Mouse (Mus musculus) regulatory T cell (primary cell): ENCODE data around the gene Pacsin2.

Source experiments
- in situ Hi-C: fragments of 300-600 bp; cut with MboI, MseI; formaldehyde crosslinking; loops from one replicate; pipeline ENCODE4 v1.15.1; 2025; ENCODE audit warnings: high pct_unique_total_duplicates

Gene Pacsin2

DNA sequence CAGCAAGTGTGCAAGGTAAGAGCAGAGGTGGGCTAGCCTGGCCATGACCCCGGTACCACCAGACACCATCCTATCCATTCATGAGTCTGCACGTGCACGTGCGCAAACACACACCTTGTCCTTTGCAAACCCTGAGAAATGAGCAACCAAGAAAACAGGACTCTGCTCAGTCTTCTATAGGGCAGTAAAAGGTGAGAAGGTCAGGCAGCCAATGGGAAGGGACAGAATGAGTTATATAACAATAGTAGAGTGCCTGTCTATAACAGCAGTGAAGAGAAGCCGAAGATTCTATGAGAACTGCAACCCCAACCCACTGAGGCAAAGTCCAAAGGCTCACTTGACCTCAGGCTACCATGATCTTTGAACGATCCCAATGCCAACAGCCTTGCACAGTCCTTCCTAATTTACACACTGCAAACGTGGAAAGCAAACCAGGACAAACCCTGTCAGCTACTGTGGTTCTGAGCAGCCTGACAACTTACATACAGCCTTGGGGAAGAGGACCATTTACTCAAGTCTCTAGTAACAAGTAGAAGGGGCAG is 12.1 kb downstream of the Pacsin2 start:
- in situ Hi-C loops = no loop called here

DNA sequence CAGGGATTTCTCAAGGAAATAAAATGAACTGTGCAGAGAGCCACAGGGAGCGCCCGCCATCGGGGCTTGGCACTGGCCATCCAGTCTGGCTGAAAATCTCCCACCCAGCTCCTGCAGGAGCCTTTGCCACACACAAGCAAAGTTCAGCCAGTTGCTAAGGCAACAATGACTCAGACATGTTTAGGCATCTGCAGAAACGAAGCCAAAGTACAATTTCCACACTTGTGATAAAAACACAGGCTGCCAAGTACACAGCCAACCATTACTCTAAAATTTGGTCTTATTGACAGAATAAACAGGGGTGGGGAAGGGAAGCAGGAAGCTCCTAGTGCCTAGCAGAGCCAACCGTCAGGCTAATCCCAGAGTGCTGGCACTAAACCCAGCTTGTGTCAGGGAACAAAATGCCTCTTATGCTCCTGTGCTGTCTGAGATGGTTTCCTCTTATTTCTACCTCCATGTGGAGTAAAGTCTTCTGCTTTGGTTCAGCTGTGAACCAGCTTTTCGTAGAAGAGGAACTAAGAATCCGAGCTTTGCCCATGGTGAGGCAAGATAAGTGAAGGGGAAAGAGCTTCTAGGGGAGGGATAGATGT is 12.7 kb downstream of the Pacsin2 start:
- in situ Hi-C loops = no loop called here

DNA sequence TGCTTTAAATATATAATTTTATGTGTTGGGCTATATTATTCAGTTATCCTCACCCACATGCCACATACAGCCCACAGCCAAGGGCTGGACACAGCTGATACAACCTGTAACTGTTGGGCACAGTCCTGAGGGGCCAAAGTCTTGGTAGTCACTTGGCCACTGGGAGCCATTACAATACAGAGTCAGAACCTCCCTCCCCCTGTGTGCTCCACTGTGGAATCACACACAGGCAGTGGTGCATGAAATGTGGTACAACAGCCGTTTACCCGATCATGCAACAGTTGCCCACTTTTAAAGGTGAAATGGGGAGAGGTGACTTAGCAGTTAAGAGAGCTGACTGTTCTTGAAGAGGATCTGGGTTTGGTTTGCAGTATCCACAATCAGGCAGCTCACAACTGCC is 14.4 kb downstream of the Pacsin2 start:
- in situ Hi-C loops = no loop called here

DNA sequence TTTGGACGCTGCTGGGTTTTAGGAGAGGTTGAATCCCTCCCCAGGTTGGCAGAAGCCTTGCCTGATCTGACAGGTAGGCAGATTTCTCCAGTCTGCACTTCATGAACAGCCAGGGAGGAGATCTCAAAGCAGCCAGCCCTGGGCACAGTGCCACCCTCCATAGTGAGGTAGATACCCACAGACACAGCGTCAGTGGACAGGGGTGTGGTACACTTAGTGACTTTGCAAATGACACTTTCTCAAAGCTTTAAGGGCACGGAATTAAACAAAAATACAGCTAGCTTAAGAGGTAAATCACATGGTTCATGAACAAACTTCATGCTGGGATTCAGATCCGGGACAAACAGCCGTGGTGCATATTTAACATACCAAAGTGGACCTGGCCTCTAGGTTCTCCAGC is 15.8 kb downstream of the Pacsin2 start:
- in situ Hi-C loops = no loop called here

DNA sequence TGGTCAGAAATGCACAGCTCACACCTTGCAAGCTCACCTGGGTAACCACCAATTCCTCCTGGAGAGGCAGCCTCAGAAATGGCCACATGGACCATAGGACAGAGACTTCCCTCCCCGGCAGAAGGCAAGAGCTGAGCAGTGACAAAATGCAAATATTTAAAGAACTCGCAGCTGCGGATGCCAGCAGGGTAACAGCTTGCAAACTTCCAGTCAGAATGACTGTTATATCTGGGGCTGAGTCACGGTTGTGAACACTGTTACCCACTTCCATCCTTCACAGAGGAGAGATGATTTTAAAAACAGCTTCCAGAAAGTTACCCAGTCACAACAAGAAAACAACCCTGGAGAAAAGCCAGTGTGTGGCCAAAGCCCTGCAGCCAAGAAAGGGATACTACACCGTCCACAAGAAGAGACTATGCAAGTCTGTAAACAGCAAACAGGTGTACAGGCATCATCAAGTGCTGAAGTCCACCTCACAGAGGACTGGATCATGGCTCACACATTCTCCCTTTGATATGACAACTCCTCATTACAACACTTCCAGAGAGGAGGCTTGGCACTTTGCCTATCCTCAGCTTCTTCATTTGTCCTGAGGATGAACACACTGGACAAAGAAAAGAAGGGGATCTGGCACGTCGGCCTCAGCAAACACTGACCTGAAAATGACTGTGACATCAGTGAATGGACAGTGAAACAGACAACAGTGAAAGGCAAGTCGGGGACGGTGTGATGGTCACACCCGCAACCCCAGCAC is 16.4 kb downstream of the Pacsin2 start:
- in situ Hi-C loops = no loop called here

DNA sequence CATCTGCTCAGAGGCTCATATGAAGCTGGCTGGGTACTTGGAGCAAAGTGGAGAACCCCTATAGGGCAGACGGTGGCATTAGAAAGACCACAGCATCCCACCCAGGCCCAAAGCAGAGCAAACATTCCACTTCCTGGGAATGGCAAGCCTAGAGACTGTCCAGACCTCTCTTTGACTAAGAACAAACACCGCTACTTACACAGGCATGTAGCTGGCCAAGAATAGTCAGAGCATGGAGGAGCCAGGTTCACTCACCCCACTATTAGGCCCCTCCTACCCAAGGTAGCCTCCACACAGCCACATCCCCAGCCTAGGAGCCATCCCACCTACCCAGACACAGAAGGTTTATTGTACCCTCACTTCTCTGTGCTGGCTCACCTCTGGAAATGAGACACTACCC is 18.5 kb downstream of the Pacsin2 start:
- in situ Hi-C loops = no loop called here

DNA sequence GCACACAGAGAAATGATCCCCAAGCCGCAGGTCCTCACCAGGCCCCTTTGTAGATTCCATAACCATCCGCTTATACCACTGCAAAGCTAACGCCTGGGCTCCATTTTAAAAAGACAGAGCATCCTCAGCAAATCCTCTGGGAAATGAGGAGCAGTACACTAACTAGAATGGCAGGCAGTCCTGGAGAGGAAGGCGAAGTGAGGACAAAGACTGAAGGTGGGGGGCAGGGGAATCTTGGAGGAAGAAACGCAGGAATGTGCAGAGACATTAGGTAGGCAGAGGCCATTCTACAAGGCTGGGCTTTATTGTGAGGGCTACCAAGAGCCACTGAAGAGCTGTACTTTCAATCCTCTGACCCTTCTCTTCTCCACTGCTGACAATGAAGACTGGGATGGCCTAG is 19.0 kb downstream of the Pacsin2 start:
- in situ Hi-C loops = no loop called here

DNA sequence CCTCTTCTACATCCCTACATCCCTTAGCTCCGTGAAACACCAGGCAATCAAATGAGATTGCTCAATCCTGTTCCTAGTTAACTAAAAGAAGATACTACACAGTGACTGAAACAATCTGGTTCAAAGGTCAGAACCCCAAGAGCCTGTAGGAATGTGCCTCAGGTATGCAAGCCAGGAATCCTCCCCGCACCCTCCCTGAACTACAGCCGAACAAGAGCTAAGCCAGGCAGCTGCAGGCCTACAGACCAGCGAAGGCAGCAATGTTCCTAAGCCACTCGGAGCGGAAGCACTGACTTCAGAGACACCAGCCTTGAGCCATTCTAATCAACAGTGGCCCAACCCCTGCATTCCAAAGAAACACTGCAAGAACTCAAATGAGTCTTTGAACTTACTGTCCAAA is 20.0 kb downstream of the Pacsin2 start:
- in situ Hi-C loops = no loop called here

DNA sequence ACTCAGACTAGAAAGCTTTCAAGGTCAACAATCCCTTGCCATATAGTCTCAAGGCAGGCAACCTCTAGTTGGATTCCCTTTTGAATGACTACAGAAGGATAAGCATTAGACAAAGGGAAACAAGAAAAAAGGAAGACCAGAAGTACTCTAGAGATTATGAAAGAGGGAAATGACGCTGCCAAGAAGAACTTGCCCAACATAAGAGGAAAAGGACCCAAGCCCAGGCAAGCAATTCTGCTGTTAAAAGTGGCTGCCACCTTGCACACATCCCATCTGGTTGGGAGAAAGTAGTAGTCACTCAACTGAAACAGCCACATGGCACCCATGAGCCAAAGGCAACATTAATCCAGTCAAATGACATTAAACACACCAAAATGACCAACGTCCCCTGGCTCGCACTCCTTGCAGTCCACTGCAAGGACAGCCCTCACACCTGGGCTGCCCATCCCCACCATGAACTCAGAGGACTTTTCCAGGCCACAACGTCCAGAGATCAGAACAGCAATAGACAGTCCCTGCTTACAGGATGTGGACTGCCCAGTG is 21.8 kb downstream of the Pacsin2 start:
- in situ Hi-C loops = no loop called here

DNA sequence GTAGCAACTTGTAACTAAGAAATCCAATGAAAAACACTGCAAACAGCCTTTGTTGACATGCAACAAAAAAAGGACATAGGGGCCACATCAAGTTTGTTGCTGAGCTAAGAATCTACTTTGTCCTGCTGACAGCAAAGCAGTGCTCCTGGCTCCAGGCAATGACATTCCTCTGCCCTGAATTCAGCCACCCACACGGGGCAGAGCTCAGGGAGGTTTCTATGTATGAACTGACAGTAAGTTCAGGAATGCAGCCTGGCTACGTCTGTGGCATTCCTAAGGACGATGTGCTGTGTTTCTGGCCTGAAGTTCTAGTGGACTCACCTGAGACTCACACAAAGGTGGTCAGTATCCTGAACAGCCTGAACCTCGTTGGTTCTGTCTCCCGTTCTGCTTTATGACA is 23.7 kb downstream of the Pacsin2 start:
- in situ Hi-C loops = no loop called here

DNA sequence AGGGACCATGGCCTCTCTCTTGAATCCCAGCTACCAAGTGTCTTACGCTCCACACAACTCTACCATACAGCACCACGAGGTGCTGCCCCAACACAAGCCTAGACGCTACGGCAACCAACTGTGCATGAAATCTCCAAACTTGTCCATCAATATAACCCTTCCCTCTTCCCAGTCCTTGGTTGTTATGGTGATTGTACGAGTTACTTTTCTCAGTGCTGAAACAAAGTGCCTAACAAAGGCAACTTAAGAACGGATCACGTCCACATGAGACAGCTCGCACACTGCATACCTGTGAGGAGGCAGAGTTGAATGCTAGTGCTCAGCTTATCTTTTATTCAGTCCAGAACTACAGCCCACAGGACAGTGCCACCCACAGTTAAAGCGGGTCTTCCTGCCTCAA is 27.9 kb downstream of the Pacsin2 start:
- in situ Hi-C loops = no loop called here

DNA sequence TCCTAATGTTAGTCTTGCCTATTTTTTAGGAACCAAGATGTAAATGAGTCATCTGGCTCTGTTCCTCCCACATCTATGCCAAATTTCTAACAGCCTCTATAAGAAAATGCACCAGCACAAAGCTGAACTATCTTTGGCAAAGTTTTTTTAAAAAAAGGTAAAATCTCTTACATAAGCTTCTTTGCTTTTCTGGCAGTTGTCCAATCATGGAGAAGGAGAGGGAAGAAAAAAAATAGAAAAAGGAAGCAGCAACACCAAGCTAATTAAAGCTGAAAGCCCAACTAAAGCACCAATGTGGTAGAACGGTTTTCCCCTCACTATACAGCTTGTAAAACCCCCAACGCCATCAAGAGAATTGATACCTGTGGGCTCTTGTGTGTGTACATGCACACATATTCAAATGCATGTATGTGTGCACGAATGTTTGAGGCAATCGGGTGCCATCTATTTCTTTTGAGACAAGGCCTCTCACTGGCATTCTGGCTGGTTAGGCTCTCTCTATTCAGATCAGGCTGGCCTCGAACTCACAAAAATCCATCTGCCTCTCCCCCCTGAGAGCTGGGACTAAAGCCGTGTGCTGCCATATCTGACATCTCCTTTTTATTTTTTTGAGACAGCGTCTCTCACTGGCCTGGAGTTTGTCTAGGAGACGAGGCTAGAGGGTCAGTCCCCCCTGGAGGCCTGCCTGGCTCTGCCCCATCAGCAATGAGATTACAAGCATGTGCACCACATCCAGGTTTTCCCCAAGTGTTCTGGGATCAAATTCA is 28.9 kb downstream of the Pacsin2 start:
- in situ Hi-C loops = no loop called here

DNA sequence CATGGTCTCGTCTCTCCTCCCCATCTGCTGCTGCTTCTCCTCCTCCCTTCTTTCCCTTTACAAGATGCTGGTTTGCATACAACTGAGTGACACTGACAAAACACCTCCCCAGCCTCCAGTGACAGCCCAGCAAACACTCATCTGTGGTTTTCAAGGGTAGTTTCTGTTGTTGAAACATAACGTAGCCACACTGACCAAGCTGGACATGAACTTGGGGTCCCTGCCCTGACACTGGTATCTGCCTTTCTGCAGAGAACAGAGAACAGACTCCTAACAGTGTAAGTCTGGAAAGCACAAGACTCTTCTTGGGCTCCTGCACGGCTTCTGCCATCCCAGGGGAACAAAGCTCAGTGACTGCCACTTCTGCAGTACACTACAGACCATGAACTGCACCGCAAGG is 29.7 kb downstream of the Pacsin2 start:
- in situ Hi-C loops = no loop called here

DNA sequence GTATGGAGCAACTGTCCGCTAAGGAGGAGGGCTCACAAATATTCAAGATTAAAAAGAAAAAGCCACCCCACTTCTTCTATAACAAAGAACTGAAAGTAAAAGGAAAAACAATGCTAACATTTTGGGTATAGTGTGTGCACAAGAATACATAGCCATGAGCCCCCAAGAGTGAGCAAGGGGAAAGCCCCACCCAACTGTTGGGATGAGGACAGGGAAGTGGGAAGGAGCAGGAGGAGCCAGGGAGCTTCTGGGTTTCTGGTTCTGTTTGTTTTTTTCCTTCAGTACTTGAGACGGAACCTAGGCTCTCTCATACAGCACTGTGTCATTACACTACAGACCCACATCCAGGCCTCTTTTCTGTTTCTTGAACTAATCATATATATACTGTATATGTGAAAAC is 31.1 kb downstream of the Pacsin2 start:
- in situ Hi-C loops = no loop called here

DNA sequence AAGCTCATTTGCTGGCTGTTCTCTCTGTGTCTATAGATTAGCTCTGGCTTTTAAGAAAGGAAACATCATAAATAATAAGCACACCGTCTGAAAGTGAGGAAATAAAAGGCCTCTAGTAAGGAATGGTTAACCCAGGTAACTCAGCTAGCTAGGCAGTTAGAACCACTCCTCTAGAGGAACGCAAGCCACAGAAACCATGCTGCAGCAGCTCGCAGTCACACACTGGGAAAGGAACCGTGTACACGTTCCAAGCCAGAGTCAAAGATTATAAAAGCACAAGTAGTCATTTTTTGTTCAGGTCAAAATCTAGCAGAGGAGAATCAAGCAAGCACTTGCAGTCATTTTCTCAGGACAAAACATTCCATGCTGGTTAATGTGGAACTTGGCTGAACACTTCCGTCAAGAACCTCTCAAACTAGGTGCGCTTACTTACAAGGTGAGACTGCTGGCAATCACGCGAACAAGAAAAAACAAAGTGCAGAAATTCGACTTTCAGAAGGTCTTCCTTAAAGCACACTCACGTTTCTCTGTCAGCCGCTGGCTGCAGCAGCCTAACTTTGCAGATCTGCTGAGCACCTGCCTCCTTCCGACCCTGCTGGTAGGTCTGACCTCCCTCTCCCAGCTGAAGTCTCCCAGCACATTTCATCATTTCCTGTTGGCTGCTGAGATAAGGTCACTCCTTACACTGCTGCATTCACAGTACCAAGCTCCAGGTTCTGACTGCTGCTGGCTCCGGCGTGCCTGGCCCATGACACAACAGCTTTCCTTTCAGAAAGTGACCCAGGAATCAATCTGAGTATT is 32.0 kb downstream of the Pacsin2 start:
- in situ Hi-C loops = no loop called here

DNA sequence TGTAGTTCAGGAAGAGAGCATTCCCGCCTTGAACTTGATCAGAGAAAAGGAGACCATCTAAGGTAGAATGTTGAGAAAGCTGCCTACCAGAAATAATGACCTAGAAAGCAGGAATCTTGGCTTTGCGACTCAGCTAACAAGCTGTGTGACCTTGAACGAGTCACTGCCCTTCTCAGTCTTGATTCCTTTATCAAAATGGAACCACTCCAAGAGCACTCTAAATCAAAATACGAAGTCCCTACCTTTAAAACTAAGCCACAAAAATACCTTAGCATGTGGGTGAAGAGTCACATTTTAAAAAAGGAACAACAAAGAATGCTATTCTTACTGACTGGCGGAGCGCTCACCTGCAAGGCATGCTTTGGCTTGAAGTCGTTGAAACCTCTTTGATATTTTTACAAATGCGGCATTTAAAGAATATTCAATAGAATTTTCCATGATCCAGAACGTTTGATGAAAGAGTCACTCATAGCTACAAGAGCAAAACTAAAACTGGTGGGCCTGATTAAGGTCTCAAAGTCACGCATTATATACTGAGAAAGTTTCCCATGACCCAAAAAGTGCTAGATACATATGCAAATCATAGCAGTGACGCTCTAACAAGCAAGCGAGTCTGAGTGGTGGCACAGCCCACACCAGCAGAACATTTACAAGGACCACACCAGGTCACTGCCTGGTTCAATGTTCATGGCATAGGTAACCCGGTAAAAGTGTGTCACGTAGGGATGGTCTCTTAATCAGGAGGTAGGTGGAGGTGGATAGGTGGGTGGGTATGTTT is 33.2 kb downstream of the Pacsin2 start:
- in situ Hi-C loops = no loop called here

DNA sequence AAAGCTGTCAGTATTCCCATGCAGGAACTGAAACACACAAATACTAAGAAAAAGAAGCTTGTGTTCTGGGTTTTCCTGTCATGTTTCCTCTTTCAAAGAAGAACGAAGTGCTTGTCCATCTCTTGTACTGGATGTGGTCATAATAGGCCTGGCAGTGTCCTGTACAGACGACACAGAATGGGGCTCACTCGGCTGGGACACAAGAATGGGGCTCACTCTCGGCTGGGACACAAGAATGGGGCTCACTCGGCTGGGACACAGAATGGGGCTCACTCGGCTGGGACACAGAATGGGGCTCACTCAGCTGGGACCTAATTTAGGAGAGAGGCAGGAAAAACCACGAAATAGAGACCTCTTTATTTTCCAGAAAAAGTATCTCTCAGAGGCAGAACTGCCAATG is 34.0 kb downstream of the Pacsin2 start:
- in situ Hi-C loops = no loop called here

DNA sequence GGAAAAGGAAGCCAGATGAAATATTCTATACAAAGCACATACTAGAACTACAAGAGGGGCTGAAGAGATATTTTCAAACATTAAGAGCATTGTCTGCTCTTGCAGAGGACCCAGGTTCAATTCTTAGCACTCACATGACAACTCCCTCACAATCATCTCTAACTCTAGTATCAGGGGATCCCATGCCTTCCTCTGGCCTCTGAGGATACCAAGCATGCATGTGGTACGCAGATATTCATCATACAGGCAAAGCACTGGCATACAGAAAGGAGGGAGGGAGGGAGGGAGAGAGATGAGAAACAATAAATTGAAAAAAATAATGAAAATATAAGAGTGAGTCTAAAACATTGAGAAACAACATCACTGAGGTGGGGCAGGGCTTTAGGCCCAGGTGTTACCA is 35.8 kb downstream of the Pacsin2 start:
- in situ Hi-C loops = no loop called here

DNA sequence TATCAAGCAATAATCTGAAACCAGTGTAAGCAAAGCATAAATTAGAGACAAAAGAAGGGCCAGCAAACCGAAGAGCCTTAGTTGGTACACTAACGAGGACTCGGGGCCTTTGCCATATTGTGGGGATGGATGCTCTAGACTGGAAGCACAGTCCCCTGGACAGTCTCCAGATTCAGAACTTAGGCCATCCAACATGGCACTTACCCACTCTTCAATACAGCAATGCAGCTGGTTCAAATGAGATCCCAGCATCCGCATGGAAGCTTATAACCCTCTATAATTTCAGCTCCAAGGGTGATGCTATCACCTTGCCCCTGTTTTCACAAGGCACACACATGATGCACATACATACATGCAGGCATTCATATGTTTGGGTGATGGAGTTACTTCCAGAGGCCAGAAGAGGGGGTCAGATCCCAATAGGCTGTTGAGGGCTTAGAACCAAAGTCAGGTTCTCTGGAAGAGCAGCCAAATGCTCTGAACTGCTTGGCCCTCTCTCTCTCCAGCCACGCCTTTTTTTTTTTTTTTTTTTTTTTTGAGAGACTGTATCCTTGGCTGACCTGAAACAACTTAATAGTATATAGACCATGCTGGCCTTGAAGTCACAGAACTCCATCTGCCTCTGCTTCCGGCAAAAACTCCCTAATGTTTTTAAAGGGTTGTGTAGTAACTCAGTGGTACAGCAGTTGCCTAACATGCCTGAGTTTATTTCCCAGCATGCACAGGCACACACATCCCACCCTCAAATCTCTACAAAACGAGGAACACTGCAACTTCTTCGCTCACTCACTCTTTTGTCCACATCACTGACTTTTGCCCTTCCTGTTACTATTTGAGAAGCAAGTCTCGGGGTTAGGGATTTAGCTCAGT is 36.9 kb downstream of the Pacsin2 start:
- in situ Hi-C loops = no loop called here

DNA sequence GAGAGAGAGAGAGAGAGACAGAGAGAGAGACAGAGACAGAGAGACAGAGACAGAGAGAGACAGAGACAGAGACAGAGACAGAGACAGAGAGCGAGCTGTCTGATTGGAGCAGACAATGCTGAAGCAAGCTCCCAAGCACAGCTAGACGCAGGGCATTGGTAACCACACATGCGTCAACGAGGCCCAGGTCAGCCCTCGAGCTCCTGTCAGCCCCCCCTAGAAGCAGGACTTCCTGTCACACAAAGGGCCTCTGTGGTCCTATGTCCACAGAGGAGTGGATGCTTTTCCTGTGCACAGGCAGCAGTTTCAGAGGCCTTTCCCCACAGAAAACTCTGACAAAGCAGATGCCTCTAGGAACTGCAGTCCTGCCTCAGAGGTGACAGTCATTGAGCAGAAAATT is 38.6 kb downstream of the Pacsin2 start:
- in situ Hi-C loops = no loop called here
